ENCODE assay signal across 9 mouse cellular contexts in genomic region chr9:99869275-99869674, GRCm38 (mm10). TPM values are rescaled to one million over a fixed set of nuclear protein-coding genes. Genes with fewer than 3 reads are reported as not detected.
DNase-seq lines count a peak whose midpoint lies in the region; ATAC-seq and TF ChIP-seq lines count a peak whose summit lies in the region.
"Had no signal": no experiment of that assay in that cellular context is flagged by ENCODE, and none has a peak within 500 bp of the region (broad histone marks: within the 10 kb centered on the region; RNA-seq: fewer than 3 reads in every experiment).

No protein-coding gene starts in this region.

- no peaks in the 10 kb centered on the region for H3K36me3 ChIP-seq in lung, embryonic 16.5 days (ENCODE audit: control insufficient read depth, insufficient read depth, low read length)
- H3K36me3 ChIP-seq in forebrain, embryonic 12.5 days (replicated peaks): no peaks in the 10 kb centered on the region
- no peaks in the 10 kb centered on the region for H3K36me3 ChIP-seq in limb, embryonic 13.5 days

- H3K27ac ChIP-seq in lung, embryonic 16.5 days (ENCODE audit: low read length): no peak overlapping the region
- no peak overlapping the region for H3K27ac ChIP-seq in forebrain, embryonic 12.5 days
- H3K27ac ChIP-seq in limb, embryonic 13.5 days: no peak overlapping the region
- no peak overlapping the region for H3K27ac ChIP-seq in layer of hippocampus, adult 2 months

- 0 out of 2 replicates have a peak overlapping the region, but pooled peaks have one; percentile 7 for H3K4me2 ChIP-seq in lung, embryonic 16.5 days (ENCODE audit: low read depth, low read length)
- peak overlapping the region; percentile 46 for H3K4me2 ChIP-seq in forebrain, embryonic 12.5 days
- H3K4me2 ChIP-seq in limb, embryonic 13.5 days (replicated peaks): peak overlapping the region; percentile 52

- TF ChIP-seq CTCF in layer of hippocampus, adult 2 months (conservative IDR thresholded peaks at IDR 0.05): no peak

- no peak for DNase-seq in lung, postnatal 36 days
- peak; percentile 13 for DNase-seq in testis, postnatal 14 days (ENCODE audit: low spot score)
- no peak for DNase-seq in layer of hippocampus, adult 2 months (ENCODE audit: low spot score in 2 of 2)
- DNase-seq in gastrocnemius, postnatal 25 days: no peak
- DNase-seq: right cerebral cortex, postnatal 14 days had no signal

- under 1% methylated on average over 29 of the region's 29 CpGs for WGBS in lung, embryonic 16.5 days
- under 1% methylated on average over 29 of the region's 29 CpGs for WGBS in forebrain, embryonic 12.5 days
- WGBS in limb, embryonic 13.5 days: 0% methylated on average over 29 of the region's 29 CpGs

- ATAC-seq in lung, embryonic 16.5 days (ENCODE audit: low read depth): no peak
- ATAC-seq in forebrain, embryonic 12.5 days (ENCODE audit: low FRiP score): peak; percentile 51; the same call in 1 of the 2 replicates
- ATAC-seq in limb, embryonic 13.5 days (ENCODE audit: low FRiP score, low read depth): no peak

- H3K4me1 ChIP-seq in lung, embryonic 16.5 days (replicated peaks; ENCODE audit: control insufficient read depth, insufficient read depth, low read length): peaks cover 5% of the 10 kb centered on the region; the same call in 1 of the 2 replicates
- peaks cover 49% of the 10 kb centered on the region for H3K4me1 ChIP-seq in forebrain, embryonic 12.5 days
- H3K4me1 ChIP-seq in limb, embryonic 13.5 days: peaks cover 26% of the 10 kb centered on the region

- H3K27me3 ChIP-seq in lung, embryonic 16.5 days (ENCODE audit: control insufficient read depth, insufficient read depth, low read depth, low read length): peaks cover 85% of the 10 kb centered on the region
- peaks cover 96% of the 10 kb centered on the region for H3K27me3 ChIP-seq in forebrain, embryonic 12.5 days
- peaks cover 100% of the 10 kb centered on the region for H3K27me3 ChIP-seq in limb, embryonic 13.5 days

- no peak overlapping the region for H3K9ac ChIP-seq in lung, embryonic 16.5 days (ENCODE audit: low read length)
- no peak overlapping the region for H3K9ac ChIP-seq in forebrain, embryonic 12.5 days
- H3K9ac ChIP-seq in limb, embryonic 13.5 days: no peak overlapping the region

- H3K9me3 ChIP-seq in lung, embryonic 16.5 days (ENCODE audit: control insufficient read depth, low read length): no peaks in the 10 kb centered on the region
- no peaks in the 10 kb centered on the region for H3K9me3 ChIP-seq in forebrain, embryonic 12.5 days
- no peaks in the 10 kb centered on the region for H3K9me3 ChIP-seq in limb, embryonic 13.5 days

- H3K4me3 ChIP-seq in lung, embryonic 16.5 days (ENCODE audit: low read length): peak overlapping the region; percentile 5; the same call in 1 of the 2 replicates
- H3K4me3 ChIP-seq in forebrain, embryonic 12.5 days (replicated peaks): peak overlapping the region; percentile 25
- peak overlapping the region; percentile 18; the same call in 1 of the 2 replicates for H3K4me3 ChIP-seq in limb, embryonic 13.5 days
- no peak overlapping the region for H3K4me3 ChIP-seq in layer of hippocampus, adult 2 months

RNA-seq across cellular contexts. Expression of gene Sox14, which starts 6.7 kb away (rescaled TPM):
- polyA plus RNA-seq in lung, embryonic 16.5 days (2015; fragmentation: Nextera tagmentation; extraction: Ambion mirVana): not detected in 2 replicates
- 4.7 and 6.6 TPM in 2 replicates for polyA plus RNA-seq in forebrain, embryonic 12.5 days (2016; fragmentation: Nextera tagmentation; extraction: Ambion mirVana)
- 0.06 and 0.18 TPM in 2 replicates for polyA plus RNA-seq in limb, embryonic 13.5 days (2015; fragmentation: Nextera tagmentation; extraction: Ambion mirVana)
- total RNA-seq in layer of hippocampus, adult 2 months (2021): not detected
- not detected for total RNA-seq in gastrocnemius, postnatal 25 days (2021)
- total RNA-seq: liver, adult 2 months had no signal
- polyA plus RNA-seq: liver, adult 2 months had no signal
